Mouse (Mus musculus) hindbrain, embryonic 15.5 days (tissue): Measurements from ENCODE around the gene Fgfr2. TPM values are rescaled to one million over a fixed set of nuclear protein-coding genes. Genes with fewer than 3 reads are reported as not detected.

ENCODE experiments used
- ATAC-seq: fragments of 200-750 bp; cut with Nextera tagmentation; 2 replicates; pipeline ENCODE4 v1.8.0; 2017; ENCODE audit warnings: low read depth, moderate number of reproducible peaks, moderate TSS enrichment; ENCODE audit not compliant: low FRiP score
- H3K27ac ChIP-seq: fragments of 300-500 bp; sonication (generic); replicated peaks from 2 replicates; pipeline ENCODE4 v1.5.1; 2015; ENCODE audit warnings: mild to moderate bottlenecking, inconsistent platforms
- H3K27me3 ChIP-seq: fragments of 300-500 bp; sonication (generic); 2 replicates; pipeline ENCODE4 v1.6.1; 2015; ENCODE audit warnings: control low read depth, inconsistent platforms
- H3K36me3 ChIP-seq: fragments of 300-500 bp; sonication (generic); 2 replicates; pipeline ENCODE4 v1.6.1; 2015; ENCODE audit warnings: control low read depth, inconsistent platforms
- H3K4me1 ChIP-seq: fragments of 300-500 bp; sonication (generic); replicated peaks from 2 replicates; pipeline ENCODE4 v1.6.1; 2015; ENCODE audit warnings: control low read depth, inconsistent platforms
- H3K4me2 ChIP-seq: fragments of 300-500 bp; sonication (generic); 2 replicates; pipeline ENCODE4 v1.6.1; 2015; ENCODE audit warnings: moderate library complexity, mild to moderate bottlenecking, inconsistent platforms
- H3K4me3 ChIP-seq: fragments of 300-500 bp; sonication (generic); 2 replicates; pipeline ENCODE4 v1.5.1; 2015; ENCODE audit warnings: mild to moderate bottlenecking, inconsistent platforms
- H3K9ac ChIP-seq: fragments of 300-500 bp; sonication (generic); 2 replicates; pipeline ENCODE4 v1.6.1; 2015; ENCODE audit warnings: inconsistent platforms
- H3K9me3 ChIP-seq: fragments of 300-500 bp; sonication (generic); 2 replicates; pipeline ENCODE4 v1.6.1; 2016; ENCODE audit warnings: control low read depth, inconsistent platforms
- WGBS: fragments of 180-500 bp; shearing (Covaris S2); methylation state at CpG from one replicate; pipeline ENCODE4 v1.1.7; 2015; 5-methylcytosine and 5-hydroxymethylcytosine counted together
- polyA plus RNA-seq: library from polyadenylated mRNA; unstranded; fragments of >200 nt; fragmentation: Nextera tagmentation; extraction: Ambion mirVana; gene quantifications from 2 replicates; pipeline ENCODE4 v1.2.1, GENCODE M21; 2015

Fgfr2 gene
- polyA plus RNA-seq, 1 experiment from 2014 or later: 28.5 TPM

DNA sequence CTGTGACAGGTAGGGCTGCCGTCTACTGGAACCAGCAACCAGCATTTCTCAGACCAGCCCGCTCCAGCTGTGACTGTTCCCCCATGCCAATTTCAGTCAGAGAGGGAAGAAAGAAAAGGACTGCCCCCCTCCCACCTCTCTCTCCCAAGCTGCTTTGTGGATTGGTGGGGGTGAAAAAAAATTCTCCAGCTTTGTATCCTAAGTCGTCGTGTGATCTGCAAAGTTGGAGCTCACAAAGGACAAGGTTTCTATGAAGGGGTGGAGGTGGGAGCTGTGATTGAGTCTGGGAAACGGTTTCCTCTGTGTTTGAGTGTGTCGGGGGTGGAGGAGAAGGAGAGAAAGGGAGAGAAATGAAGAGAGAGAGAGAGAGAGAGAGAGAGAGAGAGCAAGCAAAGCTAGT lies 1147.3 kb downstream of the Fgfr2 start:
- Histone ChIP-seq H3K36me3 (peaks cover 7% of the 10 kb centered on the region; the same call in 1 of the 2 replicates), H3K4me3 (no peak overlapping the region), H3K4me2 (no peak overlapping the region), H3K9ac (no peak overlapping the region), H3K4me1 (peaks cover 16% of the 10 kb centered on the region), H3K9me3 (no peaks in the 10 kb centered on the region), H3K27me3 (no peaks in the 10 kb centered on the region), H3K27ac (no peak overlapping the region)
- no peak for ATAC-seq
- WGBS: 64% methylated on average over 6 of the region's 6 CpGs

- H3K9ac ChIP-seq: no peak overlapping the region
- H3K4me2 ChIP-seq: peak overlapping the region; percentile 78
- H3K27me3 ChIP-seq: no peaks in the 10 kb centered on the region
- no peak overlapping the region for H3K27ac ChIP-seq
- H3K36me3 ChIP-seq: no peaks in the 10 kb centered on the region
- peaks cover 44% of the 10 kb centered on the region for H3K4me1 ChIP-seq
- peak overlapping the region; percentile 68 for H3K4me3 ChIP-seq
- no peak for ATAC-seq
- no peaks in the 10 kb centered on the region for H3K9me3 ChIP-seq
- whole genome bisulfite sequencing: 50% methylated on average over 3 of the region's 3 CpGs
These were observed 1152.9 kb downstream of the Fgfr2 start for GRCm38 (mm10) chr7:131970255-131970654.

DNA sequence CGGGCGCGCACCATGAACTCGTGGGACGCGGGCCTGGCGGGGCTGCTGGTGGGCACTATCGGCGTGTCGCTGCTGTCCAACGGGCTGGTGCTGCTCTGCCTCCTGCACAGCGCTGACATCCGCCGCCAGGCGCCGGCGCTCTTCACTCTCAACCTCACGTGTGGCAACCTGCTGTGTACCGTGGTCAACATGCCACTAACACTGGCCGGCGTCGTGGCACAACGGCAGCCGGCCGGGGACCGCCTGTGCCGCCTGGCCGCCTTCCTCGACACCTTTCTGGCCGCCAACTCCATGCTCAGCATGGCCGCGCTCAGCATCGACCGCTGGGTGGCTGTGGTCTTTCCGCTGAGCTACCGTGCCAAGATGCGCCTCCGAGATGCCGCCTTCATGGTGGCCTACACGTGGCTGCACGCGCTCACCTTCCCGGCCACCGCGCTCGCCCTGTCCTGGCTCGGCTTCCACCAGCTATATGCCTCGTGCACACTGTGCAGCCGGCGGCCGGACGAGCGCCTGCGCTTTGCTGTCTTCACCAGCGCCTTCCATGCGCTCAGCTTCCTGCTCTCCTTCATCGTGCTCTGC lies 1156.1 kb downstream of the Fgfr2 start:
- Histone ChIP-seq H3K4me3 (peak overlapping the region; percentile 68), H3K27ac (peak overlapping the region; percentile 87), H3K9ac (peak overlapping the region; percentile 72), H3K27me3 (no peaks in the 10 kb centered on the region), H3K9me3 (no peaks in the 10 kb centered on the region), H3K36me3 (no peaks in the 10 kb centered on the region), H3K4me2 (peak overlapping the region; percentile 78), H3K4me1 (peaks cover 46% of the 10 kb centered on the region)
- WGBS: 2% methylated on average over 55 of the region's 57 CpGs
- ATAC-seq: peak; percentile 62

- peak; percentile 82 for ATAC-seq
- peak within 1 kb of the TSS; percentile 68 for H3K4me3 ChIP-seq
- H3K4me1 ChIP-seq: peaks cover 46% of the 10 kb centered on the region
- H3K27ac ChIP-seq: peak within 1 kb of the TSS; percentile 87
- WGBS: under 1% methylated on average over 32 of the region's 32 CpGs
- peak within 1 kb of the TSS; percentile 78 for H3K4me2 ChIP-seq
- H3K9me3 ChIP-seq: no peaks in the 10 kb centered on the region
- no peaks in the 10 kb centered on the region for H3K27me3 ChIP-seq
- no peaks in the 10 kb centered on the region for H3K36me3 ChIP-seq
- H3K9ac ChIP-seq: peak within 1 kb of the TSS; percentile 72
These were observed 1156.9 kb downstream of the Fgfr2 start, which contains the start of gene Gpr26 for GRCm38 (mm10) chr7:131966023-131966915. TSS of gene Gpr26 (plus strand) at chr7:131966460.

DNA sequence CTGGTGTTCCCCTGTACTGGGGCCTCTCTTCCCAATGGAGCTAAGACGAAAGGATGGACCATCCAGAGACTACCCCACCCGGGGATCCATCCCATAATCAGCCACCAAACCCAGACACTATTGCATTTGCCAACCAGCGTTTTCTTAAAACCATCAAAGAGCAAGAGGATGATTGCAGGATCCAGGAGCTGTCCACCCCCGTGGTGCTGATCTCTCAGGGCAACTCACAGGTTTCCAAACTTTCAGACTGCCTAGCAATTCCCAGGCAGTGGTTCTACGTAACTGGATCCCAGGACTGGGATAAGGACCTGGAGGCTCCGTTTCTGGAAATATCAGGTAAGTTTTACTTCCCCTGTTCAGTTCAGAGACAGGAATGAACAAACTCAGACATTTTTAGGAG lies 1162.6 kb downstream of the Fgfr2 start:
- no peaks in the 10 kb centered on the region for H3K9me3 ChIP-seq
- H3K9ac ChIP-seq: no peak overlapping the region
- H3K4me2 ChIP-seq: no peak overlapping the region
- H3K27ac ChIP-seq: no peak overlapping the region
- H3K27me3 ChIP-seq: no peaks in the 10 kb centered on the region
- no peaks in the 10 kb centered on the region for H3K36me3 ChIP-seq
- no peak for ATAC-seq
- WGBS: 36% methylated on average over 6 of the region's 6 CpGs
- H3K4me3 ChIP-seq: no peak overlapping the region
- peaks cover 6% of the 10 kb centered on the region for H3K4me1 ChIP-seq

- H3K36me3 ChIP-seq: no peaks in the 10 kb centered on the region
- no peak overlapping the region for H3K4me2 ChIP-seq
- H3K9ac ChIP-seq: no peak overlapping the region
- H3K27ac ChIP-seq: no peak overlapping the region
- ATAC-seq: no peak
- H3K4me1 ChIP-seq: peaks cover 5% of the 10 kb centered on the region
- no peaks in the 10 kb centered on the region for H3K27me3 ChIP-seq
- 81% methylated on average over 1 of the region's 1 CpGs for WGBS
- H3K9me3 ChIP-seq: no peaks in the 10 kb centered on the region
- no peak overlapping the region for H3K4me3 ChIP-seq
These were observed 1164.4 kb downstream of the Fgfr2 start for GRCm38 (mm10) chr7:131958705-131959104.

DNA sequence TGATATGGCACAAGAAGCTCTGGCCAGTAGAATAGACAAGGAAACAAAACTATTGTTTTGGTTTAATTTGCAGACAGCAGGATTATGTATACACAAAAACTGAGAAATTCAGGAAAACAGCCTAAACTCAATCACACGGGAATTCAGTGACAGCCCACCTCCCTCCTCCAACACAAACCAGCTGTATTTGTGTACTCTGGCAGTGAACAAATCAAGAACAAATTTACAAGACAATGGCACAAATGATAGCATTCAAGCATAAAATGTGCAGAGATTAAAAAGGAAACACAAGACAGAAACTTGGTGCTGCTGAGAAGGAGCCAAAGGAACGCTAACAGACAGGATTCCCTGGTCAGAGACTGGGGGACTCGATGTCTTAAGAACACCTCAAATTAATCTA lies 1169.7 kb downstream of the Fgfr2 start:
- Histone ChIP-seq H3K4me2 (no peak overlapping the region), H3K27ac (no peak overlapping the region), H3K4me3 (no peak overlapping the region), H3K9me3 (no peaks in the 10 kb centered on the region), H3K27me3 (0 out of 2 replicates have a peak, but pooled peaks cover 3% of the 10 kb centered on the region), H3K9ac (no peak overlapping the region), H3K36me3 (no peaks in the 10 kb centered on the region), H3K4me1 (no peaks in the 10 kb centered on the region)
- ATAC-seq: no peak
- WGBS: 41% methylated on average over 3 of the region's 3 CpGs

- Histone ChIP-seq H3K36me3 (no peaks in the 10 kb centered on the region), H3K4me1 (no peaks in the 10 kb centered on the region), H3K4me2 (no peak overlapping the region), H3K9ac (no peak overlapping the region), H3K9me3 (no peaks in the 10 kb centered on the region), H3K4me3 (no peak overlapping the region), H3K27me3 (0 out of 2 replicates have a peak, but pooled peaks cover 3% of the 10 kb centered on the region), H3K27ac (no peak overlapping the region)
- ATAC-seq: no peak
- WGBS: 81% methylated on average over 5 of the region's 5 CpGs
These were observed 1172.0 kb downstream of the Fgfr2 start for GRCm38 (mm10) chr7:131951131-131951530.

DNA sequence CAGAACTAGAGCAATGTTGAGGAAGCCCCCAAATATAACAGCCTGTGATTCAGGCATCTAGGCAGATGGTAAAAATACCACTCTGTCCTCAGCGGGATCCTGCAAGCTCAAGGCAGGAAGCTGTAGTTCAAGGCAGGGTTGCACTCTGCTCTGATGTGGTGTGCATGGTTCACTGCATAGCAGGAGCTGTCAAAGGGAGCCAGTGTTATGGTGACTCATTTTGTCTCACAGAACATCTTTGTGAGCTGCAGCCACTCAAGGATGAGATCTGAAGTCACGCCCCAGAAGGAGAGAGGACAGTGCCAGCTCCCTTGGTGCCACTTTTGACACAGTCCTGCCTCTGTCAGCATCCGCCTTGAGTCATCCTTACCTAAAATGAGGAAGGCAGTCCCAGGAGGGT lies 1185.5 kb downstream of the Fgfr2 start:
- H3K36me3 ChIP-seq: no peaks in the 10 kb centered on the region
- H3K4me1 ChIP-seq: no peaks in the 10 kb centered on the region
- no peak overlapping the region for H3K27ac ChIP-seq
- H3K27me3 ChIP-seq: no peaks in the 10 kb centered on the region
- no peak overlapping the region for H3K4me3 ChIP-seq
- no peak for ATAC-seq
- H3K9me3 ChIP-seq: no peaks in the 10 kb centered on the region
- no peak overlapping the region for H3K4me2 ChIP-seq
- no peak overlapping the region for H3K9ac ChIP-seq
- WGBS: 83% methylated on average over 3 of the region's 3 CpGs

DNA sequence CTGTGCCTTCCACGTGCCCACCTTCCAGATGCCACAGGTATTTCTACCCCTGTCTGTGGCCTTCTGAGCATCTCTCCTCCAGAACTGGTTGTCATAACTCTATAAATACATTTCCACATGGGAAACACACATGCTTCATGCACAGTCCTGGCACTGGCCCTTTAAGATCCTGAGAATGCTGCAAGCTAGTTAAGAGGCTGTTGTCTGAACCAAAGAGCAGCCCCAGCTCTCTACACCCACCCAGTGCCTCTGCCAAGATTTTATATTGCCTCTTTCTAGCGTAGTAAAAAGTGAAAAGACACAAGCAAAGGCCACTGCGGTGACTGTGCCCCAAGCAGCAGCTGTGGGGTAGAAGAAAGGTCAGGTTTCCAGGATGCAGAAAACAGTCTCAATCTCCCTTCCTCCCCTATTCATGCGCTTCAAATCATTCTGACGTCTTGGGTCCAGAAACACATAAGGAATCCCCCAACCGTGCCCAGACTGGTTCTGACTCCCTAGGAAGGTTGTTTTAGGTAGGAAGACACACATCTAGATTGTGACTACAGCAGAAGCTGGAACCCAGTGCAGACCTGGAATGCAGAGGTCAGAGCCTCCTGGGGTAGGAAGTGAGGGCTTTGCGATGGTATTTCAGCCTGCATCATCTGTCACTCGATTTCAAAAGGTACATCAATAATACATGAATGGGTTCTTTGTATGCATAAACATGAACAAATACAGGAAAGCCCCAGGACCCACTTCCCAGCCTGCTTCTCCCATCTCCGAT lies 1195.7 kb downstream of the Fgfr2 start:
- no peak overlapping the region for H3K9ac ChIP-seq
- no peaks in the 10 kb centered on the region for H3K27me3 ChIP-seq
- no peak overlapping the region for H3K4me3 ChIP-seq
- no peak for ATAC-seq
- WGBS: 22% methylated on average over 9 of the region's 9 CpGs
- H3K4me2 ChIP-seq: no peak overlapping the region
- H3K9me3 ChIP-seq: no peaks in the 10 kb centered on the region
- no peak overlapping the region for H3K27ac ChIP-seq
- peaks cover 10% of the 10 kb centered on the region; the same call in 1 of the 2 replicates for H3K4me1 ChIP-seq
- no peaks in the 10 kb centered on the region for H3K36me3 ChIP-seq

GRCm38 (mm10) chr7:131917384-131917783 lies 1205.8 kb downstream of the Fgfr2 start:
- Histone ChIP-seq H3K9me3 (no peaks in the 10 kb centered on the region), H3K27ac (no peak overlapping the region), H3K27me3 (no peaks in the 10 kb centered on the region), H3K9ac (no peak overlapping the region), H3K36me3 (no peaks in the 10 kb centered on the region), H3K4me2 (no peak overlapping the region), H3K4me3 (no peak overlapping the region), H3K4me1 (no peaks in the 10 kb centered on the region)
- ATAC-seq: no peak
- WGBS: 58% methylated on average over 7 of the region's 7 CpGs

GRCm38 (mm10) chr7:131909611-131910010 lies 1213.5 kb downstream of the Fgfr2 start:
- H3K4me3 ChIP-seq: no peak overlapping the region
- H3K27me3 ChIP-seq: no peaks in the 10 kb centered on the region
- 43% methylated on average over 4 of the region's 4 CpGs for whole genome bisulfite sequencing
- ATAC-seq: no peak
- H3K9ac ChIP-seq: no peak overlapping the region
- H3K4me1 ChIP-seq: peaks cover 9% of the 10 kb centered on the region
- H3K9me3 ChIP-seq: no peaks in the 10 kb centered on the region
- H3K4me2 ChIP-seq: no peak overlapping the region
- no peaks in the 10 kb centered on the region for H3K36me3 ChIP-seq
- H3K27ac ChIP-seq: no peak overlapping the region
